Mouse (Mus musculus) midbrain, postnatal 0 days (tissue): ENCODE measurements around the gene Phactr1. TPM values are rescaled to one million over a fixed set of nuclear protein-coding genes. Genes with fewer than 3 reads are reported as not detected.
"Not testable (repeated sequence)": the region's sequence is repeated elsewhere in the genome, so short reads cannot be mapped to it uniquely, and the experiment has no call there.

Source experiments
- ATAC-seq: fragments of 200-750 bp; cut with Nextera tagmentation; 2 replicates; pipeline ENCODE4 v1.8.0; 2017; ENCODE audit warnings: moderate number of reproducible peaks, mild to moderate bottlenecking, moderate TSS enrichment, moderate library complexity; ENCODE audit not compliant: low FRiP score
- DNase-seq: peaks from one replicate; pipeline ENCODE4 v3.0.0-alpha.2; 2015; ENCODE audit warnings: low spot score
- H3K27ac ChIP-seq: fragments of 300-500 bp; sonication (generic); 2 replicates; pipeline ENCODE4 v1.5.1; 2014; ENCODE audit warnings: low read depth, mild to moderate bottlenecking, low read length, mixed read lengths
- H3K27me3 ChIP-seq: fragments of 300-500 bp; sonication (generic); 2 replicates; pipeline ENCODE4 v1.6.1; 2014; ENCODE audit warnings: low read length, control low read depth, mixed read lengths; ENCODE audit not compliant: insufficient read depth
- H3K36me3 ChIP-seq: fragments of 300-500 bp; sonication (generic); 2 replicates; pipeline ENCODE4 v1.6.1; 2014; ENCODE audit warnings: low read length, control low read depth, mixed read lengths; ENCODE audit not compliant: insufficient read depth
- H3K4me1 ChIP-seq: fragments of 300-500 bp; sonication (generic); 2 replicates; pipeline ENCODE4 v1.6.1; 2014; ENCODE audit warnings: mild to moderate bottlenecking, control low read depth, antibody characterized with exemption, low read length, mixed read lengths; ENCODE audit not compliant: insufficient read depth
- H3K4me2 ChIP-seq: fragments of 300-500 bp; sonication (generic); 2 replicates; pipeline ENCODE4 v1.6.1; 2014; ENCODE audit warnings: low read depth, mild to moderate bottlenecking, low read length, mixed read lengths; ENCODE audit not compliant: poor library complexity, severe bottlenecking
- H3K4me3 ChIP-seq: fragments of 300-500 bp; sonication (generic); 2 replicates; pipeline ENCODE4 v1.5.1; 2014; ENCODE audit warnings: low read depth, mild to moderate bottlenecking, low read length, moderate library complexity
- H3K9ac ChIP-seq: fragments of 300-500 bp; sonication (generic); replicated peaks from 2 replicates; pipeline ENCODE4 v1.6.1; 2014; ENCODE audit warnings: mild to moderate bottlenecking, low read length, moderate library complexity, mixed read lengths; ENCODE audit not compliant: poor library complexity, severe bottlenecking
- H3K9me3 ChIP-seq: fragments of 300-500 bp; sonication (generic); 2 replicates; pipeline ENCODE4 v1.6.1; 2016; ENCODE audit warnings: low read length, control low read depth
- CTCF ChIP-seq: IDR thresholded peaks from 2 replicates; pipeline ENCODE4 v1.5.1; 2016; ENCODE audit warnings: antibody characterized with exemption, mild to moderate bottlenecking
- WGBS: fragments of 180-500 bp; shearing (Covaris S2); extraction: QIAGEN DNeasy Blood & Tissue Kit; methylation state at CpG from one replicate; pipeline ENCODE4 v1.1.7; 2014; 5-methylcytosine and 5-hydroxymethylcytosine counted together
- polyA plus RNA-seq: library from polyadenylated mRNA; unstranded; fragments of >200 nt; fragmentation: Nextera tagmentation; extraction: Ambion mirVana; gene quantifications from 2 replicates; pipeline ENCODE4 v1.2.1, GENCODE M21; 2015
- total RNA-seq: library from RNA; depleted of rRNA; stranded (reverse); fragments of >200 nt; gene quantifications from 2 replicates; pipeline ENCODE4 v1.2.3, GENCODE M21; 2014

Gene Phactr1
- total and polyA plus RNA-seq, 2 experiments from 2014 or later = 53.9 to 73.7 TPM

GRCm38 (mm10) chr13:42938346-42938745 lies 257.9 kb downstream of the Phactr1 start:
- no peak for ATAC-seq

GRCm38 (mm10) chr13:42940271-42940670 lies 259.8 kb downstream of the Phactr1 start:
- H3K27ac ChIP-seq = no peak overlapping the region
- H3K9ac ChIP-seq = no peak overlapping the region
- H3K4me2 ChIP-seq = no peak overlapping the region
- 86% methylated on average over 3 of the region's 3 CpGs for WGBS
- no peak for TF ChIP-seq CTCF
- DNase-seq = no peak
- no peak for ATAC-seq
- H3K9me3 ChIP-seq = no peaks in the 10 kb centered on the region
- H3K36me3 ChIP-seq = no peaks in the 10 kb centered on the region
- no peak overlapping the region for H3K4me3 ChIP-seq
- H3K4me1 ChIP-seq = no peaks in the 10 kb centered on the region
- no peaks in the 10 kb centered on the region for H3K27me3 ChIP-seq

More at GRCm38 (mm10) chr13:42938346-42938745, 257.9 kb downstream of the Phactr1 start:
- TF ChIP-seq CTCF = no peak
- H3K27me3 ChIP-seq = no peaks in the 10 kb centered on the region
- WGBS = 82% methylated on average over 1 of the region's 1 CpGs
- H3K9me3 ChIP-seq = no peaks in the 10 kb centered on the region
- no peak overlapping the region for H3K9ac ChIP-seq
- no peaks in the 10 kb centered on the region for H3K4me1 ChIP-seq
- H3K27ac ChIP-seq = no peak overlapping the region
- no peak overlapping the region for H3K4me3 ChIP-seq
- H3K4me2 ChIP-seq = no peak overlapping the region
- DNase-seq = no peak
- no peaks in the 10 kb centered on the region for H3K36me3 ChIP-seq

- Histone ChIP-seq H3K27me3 (no peaks in the 10 kb centered on the region), H3K9ac (no peak overlapping the region), H3K4me2 (no peak overlapping the region), H3K4me1 (no peaks in the 10 kb centered on the region), H3K27ac (no peak overlapping the region), H3K4me3 (no peak overlapping the region), H3K36me3 (no peaks in the 10 kb centered on the region), H3K9me3 (no peaks in the 10 kb centered on the region)
- no peak for TF ChIP-seq CTCF
- ATAC-seq = no peak
- 66% methylated on average over 3 of the region's 3 CpGs for WGBS
- no peak for DNase-seq
Measured at GRCm38 (mm10) chr13:42944106-42944505, 263.7 kb downstream of the Phactr1 start.

- not testable (repeated sequence) for H3K9ac ChIP-seq, H3K27me3 ChIP-seq, H3K4me3 ChIP-seq, ATAC-seq, DNase-seq, H3K36me3 ChIP-seq, H3K9me3 ChIP-seq, H3K27ac ChIP-seq, H3K4me1 ChIP-seq, H3K4me2 ChIP-seq
- 79% methylated on average over 3 of the region's 4 CpGs for WGBS
Measured at GRCm38 (mm10) chr13:42945201-42945600, 264.8 kb downstream of the Phactr1 start.

GRCm38 (mm10) chr13:42948717-42949265 lies 268.4 kb downstream of the Phactr1 start:
- no peaks in the 10 kb centered on the region for H3K36me3 ChIP-seq
- no peaks in the 10 kb centered on the region for H3K27me3 ChIP-seq
- no peaks in the 10 kb centered on the region for H3K4me1 ChIP-seq
- H3K9ac ChIP-seq = no peak overlapping the region
- H3K27ac ChIP-seq = no peak overlapping the region
- DNase-seq (no peak), ATAC-seq (no peak)
- H3K4me2 ChIP-seq = no peak overlapping the region
- H3K4me3 ChIP-seq = no peak overlapping the region
- no peak for TF ChIP-seq CTCF
- WGBS = 87% methylated on average over 10 of the region's 10 CpGs
- H3K9me3 ChIP-seq = no peaks in the 10 kb centered on the region

- no peak for TF ChIP-seq CTCF
- no peak for DNase-seq
Measured at GRCm38 (mm10) chr13:42949336-42949735, 268.9 kb downstream of the Phactr1 start.

More at GRCm38 (mm10) chr13:42949336-42949735, 268.9 kb downstream of the Phactr1 start:
- Histone ChIP-seq H3K9ac (no peak overlapping the region), H3K4me1 (no peaks in the 10 kb centered on the region), H3K9me3 (no peaks in the 10 kb centered on the region), H3K4me2 (no peak overlapping the region), H3K4me3 (no peak overlapping the region), H3K27ac (no peak overlapping the region), H3K27me3 (no peaks in the 10 kb centered on the region), H3K36me3 (no peaks in the 10 kb centered on the region)
- no peak for ATAC-seq
- WGBS = 81% methylated on average over 5 of the region's 5 CpGs
